Mouse (Mus musculus) myocyte (in vitro differentiated cells): ENCODE measurements at regions not wholly inside any gene's neighbourhood (a gene's known extent, or its start where the extent isn't known, plus 50 kb on each side); places are given as distances from the start of the nearest gene placed in this dataset.
"Not testable (repeated sequence)": the region's sequence is repeated elsewhere in the genome, so short reads cannot be mapped to it uniquely, and the experiment has no call there.

Experiments used
- H3K27me3 ChIP-seq: one replicate; pipeline ENCODE4 v1.6.1; 2011; ENCODE audit not compliant: control insufficient read depth, insufficient read depth, insufficient read length
- H3K36me3 ChIP-seq: one replicate; pipeline ENCODE4 v1.6.1; 2011; ENCODE audit not compliant: control insufficient read depth, insufficient read depth
- H3K4me2 ChIP-seq: one replicate; pipeline ENCODE4 v1.6.1; 2011; ENCODE audit warnings: low read depth, control low read depth
- H3K4me3 ChIP-seq: one replicate; pipeline ENCODE4 v1.5.1; 2011; ENCODE audit warnings: mild to moderate bottlenecking, control low read depth, moderate library complexity
- H3K79me2 ChIP-seq: one replicate; pipeline ENCODE4 v1.6.1; 2011; ENCODE audit not compliant: control insufficient read depth, insufficient read depth
- H3ac ChIP-seq: one replicate; pipeline ENCODE4 v1.6.1; 2011; ENCODE audit not compliant: control insufficient read depth, insufficient read length
- CEBPB ChIP-seq: IDR thresholded peaks from 2 replicates; pipeline ENCODE4 v1.6.1; 2011; ENCODE audit warnings: mild to moderate bottlenecking, moderate library complexity; ENCODE audit not compliant: poor library complexity, insufficient read depth, severe bottlenecking
- E2F4 ChIP-seq: IDR thresholded peaks from one replicate; pipeline ENCODE4 v1.6.1; 2011; ENCODE audit warnings: mild to moderate bottlenecking, control low read depth, moderate library complexity; ENCODE audit not compliant: insufficient read depth
- MAX ChIP-seq: IDR thresholded peaks from one replicate; pipeline ENCODE4 v1.6.1; 2011; ENCODE audit warnings: low read depth, mild to moderate bottlenecking, control low read depth
- MYOD1 ChIP-seq, 3 experiments: IDR thresholded peaks; one replicate each; pipeline ENCODE4 v1.6.1; 2011; ENCODE audit warnings: control low read depth in 2 of 3, low read depth in 2 of 3, mild to moderate bottlenecking in 2 of 3, moderate library complexity in 1 of 3; ENCODE audit not compliant: insufficient read length in 2 of 3, control insufficient read depth in 1 of 3
- MYOG ChIP-seq, 3 experiments: IDR thresholded peaks; one replicate each; pipeline ENCODE4 v1.6.1; 2011; ENCODE audit warnings: control low read depth in 2 of 3, low read depth in 2 of 3, mild to moderate bottlenecking in 2 of 3; ENCODE audit not compliant: insufficient read length in 2 of 3, control insufficient read depth in 1 of 3, insufficient read depth in 1 of 3
- POLR2A ChIP-seq: IDR thresholded peaks from one replicate; pipeline ENCODE4 v1.6.1; 2011; ENCODE audit warnings: low read depth, mild to moderate bottlenecking, control low read depth, moderate library complexity; ENCODE audit not compliant: insufficient read length
- POLR2AphosphoS2 ChIP-seq: IDR thresholded peaks from one replicate; pipeline ENCODE4 v1.6.1; 2011; ENCODE audit warnings: low read depth, control low read depth; ENCODE audit not compliant: insufficient read length
- REST ChIP-seq: IDR thresholded peaks from one replicate; pipeline ENCODE4 v1.6.1; 2011; ENCODE audit warnings: mild to moderate bottlenecking, control low read depth, moderate library complexity; ENCODE audit not compliant: insufficient read depth, insufficient read length
- SRF ChIP-seq: IDR thresholded peaks from one replicate; pipeline ENCODE4 v1.6.1; 2011; ENCODE audit warnings: low read depth; ENCODE audit not compliant: control insufficient read depth, insufficient read length
- TCF12 ChIP-seq: IDR thresholded peaks from one replicate; pipeline ENCODE4 v1.6.1; 2011; ENCODE audit warnings: mild to moderate bottlenecking, control low read depth; ENCODE audit not compliant: poor library complexity, insufficient read depth, severe bottlenecking
- TCF3 ChIP-seq: IDR thresholded peaks from one replicate; pipeline ENCODE4 v1.6.1; 2011; ENCODE audit warnings: low read depth, control low read depth; ENCODE audit not compliant: insufficient read length
- USF1 ChIP-seq: IDR thresholded peaks from one replicate; pipeline ENCODE4 v1.6.1; 2011; ENCODE audit warnings: low read depth, mild to moderate bottlenecking, control low read depth, moderate library complexity

DNA sequence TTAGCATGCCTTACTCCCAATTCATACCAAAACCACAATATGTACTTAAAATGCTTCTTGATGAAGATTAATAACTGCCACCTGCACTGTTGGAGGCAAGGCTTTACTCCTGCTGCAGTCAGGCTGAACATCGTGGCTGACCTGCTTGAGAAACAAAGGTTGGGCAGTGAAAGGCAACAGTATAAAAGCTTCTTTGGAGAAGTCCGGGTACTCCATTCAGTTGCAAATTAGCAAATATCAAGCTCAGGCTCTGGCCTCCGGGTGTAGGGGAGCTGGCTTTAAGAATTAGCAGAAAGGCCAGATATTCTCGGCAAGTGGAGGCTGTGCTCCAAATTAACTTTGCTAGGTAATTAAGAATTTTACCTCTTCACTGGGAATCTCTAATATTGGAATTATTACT lies 197.1 kb downstream of the Car8 start:
- Histone ChIP-seq H3K4me3 (no peak overlapping the region), H3K36me3 (no peaks in the 10 kb centered on the region), H3K79me2 (no peaks in the 10 kb centered on the region), H3ac (no peak overlapping the region), H3K27me3 (no peaks in the 10 kb centered on the region), H3K4me2 (no peak overlapping the region)
- no peak for TF ChIP-seq REST
- TF ChIP-seq MAX = no peak
- no peak for TF ChIP-seq SRF
- no peak for TF ChIP-seq POLR2AphosphoS2
- no peak for TF ChIP-seq USF1
- no peak for TF ChIP-seq POLR2A
- TF ChIP-seq E2F4 = no peak
- TF ChIP-seq CEBPB = no peak

DNA sequence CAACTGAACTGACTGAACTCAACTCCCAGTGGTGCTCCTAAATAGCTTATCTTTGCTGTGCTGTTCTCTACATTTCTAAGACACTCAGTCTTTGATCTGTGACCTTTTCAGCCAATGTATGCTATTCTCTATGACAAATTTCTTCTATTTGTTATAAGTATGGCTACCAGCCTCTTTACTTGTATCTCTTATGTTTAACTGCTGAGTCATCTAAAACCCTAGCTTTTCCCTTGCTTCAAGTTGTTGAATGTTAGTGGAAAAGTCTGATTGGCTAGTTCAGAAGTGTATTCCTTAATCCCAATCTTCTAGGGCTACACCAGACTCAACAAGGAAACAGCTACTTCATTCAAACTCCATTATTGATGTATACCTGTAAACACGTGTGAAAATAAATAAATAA lies 201.0 kb downstream of the Car8 start:
- Histone ChIP-seq H3K79me2 (no peaks in the 10 kb centered on the region), H3ac (no peak overlapping the region), H3K36me3 (no peaks in the 10 kb centered on the region), H3K27me3 (no peaks in the 10 kb centered on the region), H3K4me2 (no peak overlapping the region), H3K4me3 (no peak overlapping the region)
- TF ChIP-seq REST (no peak), CEBPB (no peak), TCF12 (no peak), SRF (no peak), MYOD1 (IDR thresholded peaks at IDR 0.05; ENCODE audit: control insufficient read depth in 1 of 3, insufficient read length in 2 of 3, low read depth in 2 of 3) (no peak), MAX (no peak), MYOG (IDR thresholded peaks at IDR 0.05; ENCODE audit: control insufficient read depth in 1 of 3, insufficient read depth in 1 of 3, insufficient read length in 2 of 3, low read depth in 2 of 3) (no peak), E2F4 (no peak), TCF3 (no peak)

DNA sequence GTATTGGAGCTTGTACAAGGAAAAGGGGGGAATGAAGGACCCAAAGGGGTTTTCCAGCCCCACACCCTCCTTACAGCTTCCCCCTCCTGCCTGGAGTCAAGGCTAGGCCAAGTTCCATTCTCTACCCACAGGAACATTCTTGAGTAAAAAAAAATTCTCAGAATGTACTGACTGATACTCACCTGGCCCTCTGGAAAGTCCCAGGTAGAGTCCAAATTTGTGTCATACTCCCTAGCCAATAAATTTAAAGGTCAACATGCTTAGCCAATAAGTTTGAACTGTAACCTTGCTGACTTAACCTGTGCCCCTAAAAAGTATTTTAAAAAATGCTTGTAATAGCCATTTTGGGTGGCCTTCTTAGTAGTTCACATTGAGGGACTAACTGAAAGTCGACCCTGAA lies 205.4 kb downstream of the Car8 start:
- H3ac ChIP-seq, H3K4me3 ChIP-seq, H3K27me3 ChIP-seq, H3K79me2 ChIP-seq, H3K4me2 ChIP-seq, H3K36me3 ChIP-seq: not testable (repeated sequence)

DNA sequence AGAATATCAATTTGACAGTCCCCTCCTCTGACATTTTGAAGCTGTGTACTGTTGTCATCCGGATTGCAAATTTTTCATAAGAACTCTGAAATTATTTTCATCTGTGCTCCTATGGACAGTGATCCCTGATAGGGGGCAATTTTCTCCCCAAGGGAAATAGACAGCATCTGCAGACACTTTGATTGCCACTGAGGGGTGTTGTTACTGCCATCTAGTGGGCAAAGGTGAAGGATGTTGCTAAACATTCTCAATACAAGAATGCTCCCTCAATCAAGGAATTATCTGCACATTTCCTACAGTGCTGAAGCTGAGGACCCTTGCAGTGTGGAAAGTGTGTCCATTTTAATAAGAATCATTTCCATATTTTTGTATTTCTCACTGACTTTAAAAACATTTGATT lies 233.7 kb downstream of the Car8 start:
- Histone ChIP-seq H3K79me2 (no peaks in the 10 kb centered on the region), H3ac (no peak overlapping the region), H3K4me3 (no peak overlapping the region), H3K4me2 (no peak overlapping the region), H3K36me3 (no peaks in the 10 kb centered on the region), H3K27me3 (no peaks in the 10 kb centered on the region)
- TF ChIP-seq TCF3 = no peak
- TF ChIP-seq REST = no peak
- no peak for TF ChIP-seq MYOG (IDR thresholded peaks at IDR 0.05; ENCODE audit: control insufficient read depth in 1 of 3, insufficient read depth in 1 of 3, insufficient read length in 2 of 3, low read depth in 2 of 3)
- TF ChIP-seq CEBPB = no peak
- no peak for TF ChIP-seq MAX
- no peak for TF ChIP-seq SRF
- no peak for TF ChIP-seq POLR2AphosphoS2
- TF ChIP-seq MYOD1 (IDR thresholded peaks at IDR 0.05; ENCODE audit: control insufficient read depth in 1 of 3, insufficient read length in 2 of 3, low read depth in 2 of 3) = no peak
- TF ChIP-seq USF1 = no peak
- no peak for TF ChIP-seq TCF12
- TF ChIP-seq POLR2A = no peak
- no peak for TF ChIP-seq E2F4

DNA sequence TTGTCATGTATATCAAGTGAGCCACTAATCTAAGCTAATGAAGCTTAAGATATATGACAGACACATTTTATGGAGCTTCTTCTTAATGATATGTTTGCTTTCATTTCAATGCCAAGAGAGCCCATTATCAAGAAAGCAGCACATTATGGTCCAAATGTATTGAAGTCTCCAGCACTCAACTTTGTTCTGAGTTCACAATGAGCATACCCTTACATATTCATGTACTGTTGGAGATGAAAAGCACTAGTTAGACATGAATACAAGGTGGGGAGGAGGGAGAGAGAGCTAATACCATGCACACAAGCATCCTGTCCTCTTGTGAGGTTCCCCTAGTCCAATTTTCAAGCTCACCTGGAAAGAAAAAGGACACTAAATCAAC lies 241.3 kb downstream of the Car8 start:
- Histone ChIP-seq H3K4me2 (no peak overlapping the region), H3ac (no peak overlapping the region), H3K79me2 (no peaks in the 10 kb centered on the region), H3K36me3 (no peaks in the 10 kb centered on the region), H3K27me3 (no peaks in the 10 kb centered on the region), H3K4me3 (no peak overlapping the region)
- TF ChIP-seq E2F4 (no peak), TCF12 (no peak), REST (no peak), SRF (no peak), MAX (no peak), POLR2A (no peak), USF1 (no peak), MYOG (IDR thresholded peaks at IDR 0.05; ENCODE audit: control insufficient read depth in 1 of 3, insufficient read depth in 1 of 3, insufficient read length in 2 of 3, low read depth in 2 of 3) (no peak), MYOD1 (IDR thresholded peaks at IDR 0.05; ENCODE audit: control insufficient read depth in 1 of 3, insufficient read length in 2 of 3, low read depth in 2 of 3) (no peak), TCF3 (no peak)
